Mouse (Mus musculus): ENCODE data around the gene Arl15.

Gene Arl15

DNA sequence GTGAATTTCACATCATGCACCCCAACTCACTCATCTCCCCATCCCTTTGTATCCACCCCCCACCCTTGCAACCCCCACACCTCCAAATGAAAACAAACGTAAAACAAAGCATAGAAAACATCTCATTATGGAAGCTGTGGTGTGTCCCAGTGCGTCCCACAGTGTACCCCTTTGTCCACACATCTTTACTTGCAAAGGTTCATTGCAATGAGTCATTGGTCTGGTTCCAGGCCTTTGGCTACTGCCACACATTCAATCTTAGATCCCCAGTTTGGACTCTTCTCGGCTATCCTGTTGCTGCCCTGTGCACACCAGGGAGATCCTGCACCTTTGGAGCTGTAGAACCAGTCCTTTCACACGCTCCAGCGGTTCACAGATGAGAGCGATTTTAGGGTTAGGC, 41.6 kb downstream of the Arl15 start:
- in situ Hi-C loops (cut with MboI; ENCODE audit: low pct_unique_long_range_greater_than_20kb in 1 of 2, low sequenced_read_pairs in 2 of 2, unreplicated experiment in 1 of 2) = no loop called here

DNA sequence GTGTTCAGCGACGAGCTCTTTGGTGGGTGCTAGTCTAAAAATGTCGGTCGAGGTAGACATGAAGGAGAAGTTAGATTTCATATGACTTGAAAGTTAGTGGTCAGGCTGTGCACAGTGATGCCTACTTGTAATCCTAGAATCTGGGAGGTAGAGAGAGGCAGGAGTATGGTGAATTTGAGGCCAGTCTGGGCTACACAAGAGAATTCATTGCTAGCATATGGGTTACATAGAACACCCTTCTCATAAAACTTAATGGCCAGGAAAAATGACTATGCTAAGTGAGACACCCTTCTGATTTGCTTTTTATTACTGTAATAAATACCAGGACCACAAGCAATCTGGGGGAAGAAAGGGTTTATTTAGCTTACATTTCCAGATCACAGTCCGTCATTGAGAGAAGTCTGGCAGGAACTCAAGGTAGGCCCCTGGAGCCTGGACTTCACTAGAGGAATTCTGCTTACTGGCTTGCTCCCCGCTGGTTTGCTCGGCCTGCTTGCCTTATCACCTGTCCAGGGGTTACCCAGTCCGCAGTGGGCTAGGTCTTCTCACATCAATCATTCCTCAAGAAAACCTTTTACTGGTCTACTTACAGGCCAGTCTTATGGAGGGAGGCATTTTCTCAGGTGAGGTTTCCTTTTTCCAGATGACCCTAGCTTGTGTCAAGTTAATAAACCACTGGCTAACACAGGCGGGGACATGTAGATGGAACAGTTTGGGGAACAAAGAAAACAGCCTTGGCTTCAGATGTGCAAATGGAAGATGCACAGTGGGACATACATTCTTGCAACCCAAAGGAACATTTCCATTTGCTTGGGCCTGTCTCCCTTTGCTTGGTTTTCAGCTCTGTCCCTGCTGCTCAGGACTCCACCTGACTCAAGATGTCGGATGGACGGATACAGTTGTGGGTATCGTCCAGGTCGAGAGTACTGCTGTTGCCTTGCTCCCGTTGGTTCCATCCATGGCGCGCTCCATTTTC, 44.6 kb downstream of the Arl15 start:
- in situ Hi-C loops (cut with MboI; ENCODE audit: low pct_unique_long_range_greater_than_20kb in 1 of 2, low sequenced_read_pairs in 2 of 2, unreplicated experiment in 1 of 2) = no loop called here

DNA sequence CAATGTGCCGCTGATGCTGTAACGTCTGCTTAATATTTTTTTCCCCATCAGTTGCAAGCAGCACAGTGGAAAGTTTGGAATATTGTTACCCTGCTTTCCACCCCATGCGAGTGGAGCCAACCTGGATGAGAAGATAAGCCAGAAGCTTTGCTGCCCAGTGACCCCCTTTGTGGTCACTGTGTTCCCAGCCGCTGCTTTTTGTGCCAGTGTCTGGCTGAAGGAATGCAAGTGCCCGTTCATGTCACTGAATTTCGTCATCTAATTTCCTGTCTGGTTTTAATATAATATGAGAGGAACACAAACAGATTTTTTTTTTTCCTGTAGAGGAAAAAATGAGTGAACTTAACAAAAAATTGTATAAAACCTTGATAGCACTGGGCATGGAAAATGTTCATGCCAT, 46.1 kb downstream of the Arl15 start:
- in situ Hi-C loops (cut with MboI; ENCODE audit: low pct_unique_long_range_greater_than_20kb in 1 of 2, low sequenced_read_pairs in 2 of 2, unreplicated experiment in 1 of 2) = no loop called here

- in situ Hi-C loops (cut with MboI; ENCODE audit: low pct_unique_long_range_greater_than_20kb in 1 of 2, low sequenced_read_pairs in 2 of 2, unreplicated experiment in 1 of 2) = no loop called here
Observed at GRCm38 (mm10) chr13:113842411-113843309, 48.4 kb downstream of the Arl15 start.

DNA sequence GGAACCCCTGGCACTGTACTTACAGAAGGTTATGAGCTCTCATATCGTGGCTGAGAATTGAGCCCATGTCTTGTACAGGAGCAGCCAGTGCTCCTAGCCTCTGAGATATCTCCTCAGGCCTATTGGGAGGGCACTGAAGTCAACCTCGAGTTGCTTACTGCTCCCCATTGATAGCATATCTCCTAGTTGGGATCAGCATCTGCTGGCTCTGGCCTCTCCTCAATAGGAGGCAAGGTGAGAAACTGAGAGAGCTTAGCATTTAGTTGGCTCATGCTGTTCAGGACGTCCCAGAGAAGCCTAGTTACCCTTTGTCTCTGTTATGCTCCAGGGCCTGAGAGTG, 49.0 kb downstream of the Arl15 start:
- in situ Hi-C loops (cut with MboI; ENCODE audit: low pct_unique_long_range_greater_than_20kb in 1 of 2, low sequenced_read_pairs in 2 of 2, unreplicated experiment in 1 of 2) = no loop called here

DNA sequence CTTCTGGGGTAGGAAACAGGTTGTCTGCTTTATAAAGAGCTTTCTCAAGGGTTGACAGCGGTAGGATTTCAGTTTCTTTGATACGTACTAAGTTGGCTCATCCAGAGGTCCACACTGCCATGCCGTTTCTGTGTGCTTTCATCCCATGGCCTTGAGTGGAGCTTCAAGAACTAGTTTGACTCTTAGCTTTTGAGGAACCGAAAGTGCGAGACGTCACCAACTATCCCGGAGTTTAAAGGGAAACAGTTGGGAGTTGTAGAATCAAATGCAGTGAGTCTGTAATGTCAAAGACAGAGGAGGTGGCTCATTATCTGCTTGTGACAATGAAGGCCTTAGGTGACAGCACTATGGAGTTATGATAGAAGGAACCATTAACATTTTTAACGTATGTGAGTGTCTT, 49.6 kb downstream of the Arl15 start:
- in situ Hi-C loops (cut with MboI; ENCODE audit: low pct_unique_long_range_greater_than_20kb in 1 of 2, low sequenced_read_pairs in 2 of 2, unreplicated experiment in 1 of 2) = no loop called here

DNA sequence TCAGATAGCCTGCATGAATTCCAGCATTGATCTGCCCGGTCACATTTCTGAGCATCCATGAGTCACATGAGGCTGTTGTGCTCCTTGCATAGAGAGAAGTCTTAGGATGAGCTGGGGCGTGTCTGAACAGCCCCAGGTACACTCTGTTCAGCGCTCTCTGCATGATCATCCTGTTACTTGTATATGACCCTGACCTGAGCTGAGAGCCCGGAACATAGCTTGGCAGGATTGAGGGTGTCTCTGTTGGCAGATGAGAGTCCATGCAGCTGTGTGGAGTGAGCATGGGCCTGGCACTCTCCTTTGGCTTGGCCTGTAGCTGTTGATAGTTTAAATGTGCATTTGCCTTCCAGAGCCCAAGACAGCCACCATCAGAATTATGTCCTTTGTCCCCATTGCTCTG, 50.4 kb downstream of the Arl15 start:
- in situ Hi-C loops (cut with MboI; ENCODE audit: low pct_unique_long_range_greater_than_20kb in 1 of 2, low sequenced_read_pairs in 2 of 2, unreplicated experiment in 1 of 2) = no loop called here

GRCm38 (mm10) chr13:113845229-113845628, 50.9 kb downstream of the Arl15 start:
- in situ Hi-C loops (cut with MboI; ENCODE audit: low pct_unique_long_range_greater_than_20kb in 1 of 2, low sequenced_read_pairs in 2 of 2, unreplicated experiment in 1 of 2) = no loop called here

GRCm38 (mm10) chr13:113846413-113846812, 52.1 kb downstream of the Arl15 start:
- in situ Hi-C loops (cut with MboI; ENCODE audit: low pct_unique_long_range_greater_than_20kb in 1 of 2, low sequenced_read_pairs in 2 of 2, unreplicated experiment in 1 of 2) = no loop called here

DNA sequence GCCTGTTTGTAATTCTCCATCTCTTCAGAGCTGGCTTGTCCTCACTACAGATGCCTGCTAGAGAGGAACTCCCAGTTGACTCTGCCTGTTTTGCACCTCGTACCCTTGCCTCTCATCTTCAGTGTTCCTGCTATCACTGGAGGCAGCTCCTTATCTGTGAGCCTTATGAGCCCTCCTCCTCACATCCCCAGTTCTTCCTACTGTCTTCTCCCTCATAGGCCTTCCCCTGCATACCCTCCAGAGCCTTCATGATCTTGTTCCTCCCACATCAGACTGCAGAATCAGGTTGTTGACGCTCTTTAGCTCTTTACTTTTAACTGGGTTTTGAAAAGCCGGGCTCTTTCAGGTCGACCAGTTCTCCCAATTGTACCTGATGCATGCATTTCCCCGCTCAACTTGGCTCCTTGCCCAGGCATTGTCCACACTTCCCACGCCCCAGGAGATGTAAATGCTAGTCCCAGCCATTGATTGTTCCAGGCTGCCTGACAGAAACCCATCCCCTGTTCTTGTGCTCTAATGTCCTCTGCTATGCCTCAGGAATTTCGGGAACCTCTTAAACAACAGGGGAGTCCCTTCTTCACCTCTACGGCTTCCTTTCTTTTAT, 56.2 kb downstream of the Arl15 start:
- in situ Hi-C loops (cut with MboI; ENCODE audit: low pct_unique_long_range_greater_than_20kb in 1 of 2, low sequenced_read_pairs in 2 of 2, unreplicated experiment in 1 of 2) = no loop called here

DNA sequence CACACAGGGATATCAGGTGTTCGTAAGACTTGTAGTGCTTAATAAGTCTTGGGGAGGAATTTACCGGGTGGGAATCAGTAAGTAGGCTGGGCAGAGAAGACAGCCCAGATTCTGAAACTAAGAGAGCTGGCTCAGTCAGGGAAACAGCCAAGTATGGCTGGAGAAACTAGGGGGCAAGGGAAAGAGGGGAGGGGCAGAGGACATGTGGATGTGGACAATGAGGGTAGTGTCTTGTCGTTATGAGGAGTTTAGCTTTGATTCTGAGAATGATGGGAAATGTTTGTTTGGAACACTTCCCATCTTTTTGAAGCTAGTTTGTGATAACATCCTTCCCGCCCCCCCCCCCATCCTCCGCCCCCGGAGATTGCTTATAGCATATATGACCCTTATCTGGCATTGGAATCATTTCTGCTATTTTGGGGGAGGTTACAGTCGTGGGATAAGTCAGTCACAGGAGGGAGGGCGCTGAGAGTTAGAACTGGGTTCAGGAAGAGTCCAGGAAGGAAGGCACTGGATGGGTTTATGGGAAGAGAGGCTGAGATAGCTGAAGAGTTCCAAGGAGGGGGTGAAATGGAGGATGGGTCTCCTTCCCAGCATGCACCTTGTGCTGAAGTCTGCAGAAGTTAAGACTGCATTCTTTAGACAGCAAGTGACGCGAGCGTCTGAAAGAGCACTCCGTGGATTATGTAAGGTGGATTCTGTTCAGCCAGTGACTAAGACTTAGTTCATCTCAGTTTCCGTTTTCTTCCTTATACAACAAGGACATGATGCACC, 57.5 kb downstream of the Arl15 start:
- in situ Hi-C loops (cut with MboI; ENCODE audit: low pct_unique_long_range_greater_than_20kb in 1 of 2, low sequenced_read_pairs in 2 of 2, unreplicated experiment in 1 of 2) = no loop called here

DNA sequence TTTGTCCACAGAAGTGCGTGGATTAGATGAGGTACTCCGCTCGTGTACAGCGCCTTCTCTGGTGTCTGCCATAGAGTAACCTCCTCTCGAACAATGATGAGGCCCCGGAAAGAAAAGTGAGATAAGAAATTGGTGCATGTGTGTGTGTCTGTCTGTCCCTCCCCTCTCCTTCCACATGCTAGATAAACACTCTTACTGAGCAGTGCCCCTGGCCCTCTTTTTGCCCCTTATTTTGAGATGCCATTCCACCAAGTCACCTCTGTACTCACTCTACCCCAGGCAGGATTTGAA, 58.0 kb downstream of the Arl15 start:
- in situ Hi-C loops (cut with MboI; ENCODE audit: low pct_unique_long_range_greater_than_20kb in 1 of 2, low sequenced_read_pairs in 2 of 2, unreplicated experiment in 1 of 2) = no loop called here

- in situ Hi-C loops (cut with MboI; ENCODE audit: low pct_unique_long_range_greater_than_20kb in 1 of 2, low sequenced_read_pairs in 2 of 2, unreplicated experiment in 1 of 2) = no loop called here
Observed at GRCm38 (mm10) chr13:113854146-113854545, 59.8 kb downstream of the Arl15 start.

DNA sequence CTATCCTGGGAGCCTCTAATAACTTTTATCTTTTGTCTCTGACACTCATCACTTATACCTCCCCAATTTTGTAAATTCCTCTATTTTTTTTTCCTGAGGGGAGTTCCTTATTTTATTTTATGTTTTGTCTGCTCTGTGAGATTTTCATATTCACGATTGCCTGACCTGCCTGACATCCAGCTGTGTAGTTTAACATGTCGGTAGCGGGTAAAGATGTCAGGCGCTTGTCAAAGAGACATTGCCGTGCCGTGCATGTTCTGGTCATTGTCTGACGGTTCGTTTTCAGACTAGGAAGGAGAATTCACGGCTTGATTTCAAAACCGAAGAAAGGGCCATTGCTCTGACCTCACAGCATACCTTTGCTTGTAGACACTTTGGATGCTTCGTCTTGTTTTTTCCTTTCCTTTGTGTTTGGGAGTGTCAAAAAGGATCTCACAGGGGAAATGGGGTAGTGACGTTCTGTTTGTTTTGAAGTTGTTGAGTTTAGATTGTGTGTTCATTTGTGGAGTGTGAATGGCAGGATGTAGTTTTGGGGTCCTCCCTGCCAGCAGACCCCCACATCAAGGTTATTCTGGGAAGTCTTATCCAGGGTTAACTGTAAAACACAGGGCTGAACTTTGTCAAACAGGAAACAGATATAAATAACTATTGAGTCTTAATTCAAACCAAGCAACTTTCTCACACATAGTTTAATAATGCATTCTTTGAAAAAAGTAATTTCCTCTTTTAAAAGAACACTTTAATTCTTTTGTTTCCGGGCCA, 60.4 kb downstream of the Arl15 start:
- in situ Hi-C loops (cut with MboI; ENCODE audit: low pct_unique_long_range_greater_than_20kb in 1 of 2, low sequenced_read_pairs in 2 of 2, unreplicated experiment in 1 of 2) = no loop called here

- in situ Hi-C loops (cut with MboI; ENCODE audit: low pct_unique_long_range_greater_than_20kb in 1 of 2, low sequenced_read_pairs in 2 of 2, unreplicated experiment in 1 of 2) = no loop called here
Observed at GRCm38 (mm10) chr13:113856946-113857345, 62.6 kb downstream of the Arl15 start.

DNA sequence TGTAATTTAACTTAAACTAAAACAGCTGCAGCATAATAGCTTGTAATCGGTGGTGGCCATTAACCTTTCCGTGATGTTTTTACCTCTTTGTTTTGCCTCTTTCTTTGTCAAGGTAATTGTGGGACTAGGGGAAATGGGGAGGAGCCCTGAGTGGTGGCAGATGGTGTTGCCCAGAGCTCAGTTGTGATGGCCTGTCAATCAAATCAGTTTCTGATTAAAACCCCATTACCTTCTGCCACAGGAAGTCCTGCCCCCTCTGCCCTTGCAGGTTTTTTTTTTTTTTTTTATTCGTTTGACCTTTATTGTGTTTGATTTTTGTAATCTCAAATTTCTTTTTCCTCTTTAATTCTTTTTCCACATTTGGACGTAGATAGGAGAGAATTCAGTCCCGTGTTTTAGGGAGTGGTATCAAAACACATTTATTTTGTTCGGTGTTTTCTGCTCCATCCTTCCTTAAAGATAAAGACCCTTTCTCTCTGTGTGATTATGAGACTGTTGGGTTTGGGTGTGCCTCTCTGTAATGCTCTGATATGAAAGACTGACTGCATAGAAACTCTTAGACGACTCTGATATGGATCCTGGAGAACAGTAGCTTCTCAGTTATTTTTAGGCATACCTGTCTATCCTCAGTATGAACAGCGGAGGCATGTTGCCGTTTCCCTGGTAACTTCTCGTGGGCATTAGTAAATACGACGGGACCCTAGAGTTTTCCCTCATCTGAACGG, 64.5 kb downstream of the Arl15 start:
- in situ Hi-C loops (cut with MboI; ENCODE audit: low pct_unique_long_range_greater_than_20kb in 1 of 2, low sequenced_read_pairs in 2 of 2, unreplicated experiment in 1 of 2) = no loop called here

DNA sequence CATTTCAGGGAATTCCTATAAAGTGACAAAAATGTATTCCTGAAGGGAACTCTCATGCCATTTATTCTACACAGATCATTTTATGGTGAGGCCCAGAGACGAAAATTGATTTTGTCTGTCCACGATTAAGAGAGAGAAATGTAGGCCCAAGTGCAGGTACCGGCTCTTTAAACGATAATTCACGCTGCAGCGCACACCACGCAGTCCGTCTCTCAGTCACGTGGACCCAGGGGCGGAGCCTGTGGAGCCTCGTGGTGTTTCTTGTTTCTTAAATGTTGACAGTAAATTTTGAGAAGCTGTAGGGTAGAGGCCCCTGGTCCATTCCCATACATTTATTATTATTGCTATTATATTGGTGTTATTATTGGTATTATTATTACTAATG, 65.1 kb downstream of the Arl15 start:
- in situ Hi-C loops (cut with MboI; ENCODE audit: low pct_unique_long_range_greater_than_20kb in 1 of 2, low sequenced_read_pairs in 2 of 2, unreplicated experiment in 1 of 2) = no loop called here
